Mouse (Mus musculus) thymus, postnatal 0 days (tissue): ENCODE measurements around the gene Tcp11l2. TPM values are rescaled to one million over a fixed set of nuclear protein-coding genes. Genes with fewer than 3 reads are reported as not detected.

Experiments used
- DNase-seq: peaks from one replicate; pipeline ENCODE4 v3.0.0-alpha.2; 2015; ENCODE audit warnings: low spot score
- polyA plus RNA-seq: library from polyadenylated mRNA; unstranded; fragments of >200 nt; fragmentation: Nextera tagmentation; extraction: Ambion mirVana; gene quantifications from 2 replicates; pipeline ENCODE4 v1.2.1, GENCODE M21; 2015

Gene Tcp11l2
- polyA plus RNA-seq, 1 experiment from 2014 or later: 41.8 TPM

DNA sequence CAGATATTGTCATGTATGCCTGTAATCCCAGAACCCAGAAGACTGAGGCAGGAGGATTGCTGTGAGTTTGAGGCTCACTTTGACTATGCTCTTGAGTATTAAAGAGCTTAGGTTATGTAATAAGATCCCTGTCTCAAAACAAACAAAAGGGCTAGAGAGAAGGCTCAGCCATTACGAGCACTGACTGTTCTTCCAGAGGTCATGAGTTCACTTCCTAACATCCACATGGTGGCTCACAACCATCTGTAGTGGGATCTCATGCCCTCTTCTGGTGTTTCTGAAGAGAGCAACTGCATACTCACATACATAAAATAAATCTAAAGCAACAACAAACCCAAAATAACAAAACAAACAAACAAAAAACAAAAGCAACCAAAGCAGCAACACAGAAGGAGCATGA is 21.7 kb downstream of the Tcp11l2 start:
- DNase-seq: no peak

GRCm38 (mm10) chr10:84600136-84600535 is 23.7 kb downstream of the Tcp11l2 start:
- DNase-seq: no peak

DNA sequence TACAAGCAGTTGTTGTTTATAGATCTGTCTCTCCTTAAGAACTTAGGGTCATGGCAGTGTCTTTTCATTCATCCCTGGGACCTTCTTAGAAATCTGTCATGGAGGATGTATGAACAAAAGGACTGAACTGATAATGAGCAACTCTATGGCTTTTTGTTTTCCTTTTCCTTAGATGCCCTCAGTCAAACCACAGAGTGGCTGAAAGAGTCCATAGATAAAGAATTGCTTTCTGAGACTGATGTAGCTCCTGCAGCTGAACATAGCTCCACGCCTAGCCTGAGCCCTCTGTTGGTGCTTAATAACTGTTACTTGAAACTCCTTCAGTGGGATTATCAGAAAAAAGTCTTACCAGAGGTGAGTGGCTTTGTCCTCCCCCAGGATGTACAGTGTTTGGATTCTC is 27.9 kb downstream of the Tcp11l2 start:
- no peak for DNase-seq

DNA sequence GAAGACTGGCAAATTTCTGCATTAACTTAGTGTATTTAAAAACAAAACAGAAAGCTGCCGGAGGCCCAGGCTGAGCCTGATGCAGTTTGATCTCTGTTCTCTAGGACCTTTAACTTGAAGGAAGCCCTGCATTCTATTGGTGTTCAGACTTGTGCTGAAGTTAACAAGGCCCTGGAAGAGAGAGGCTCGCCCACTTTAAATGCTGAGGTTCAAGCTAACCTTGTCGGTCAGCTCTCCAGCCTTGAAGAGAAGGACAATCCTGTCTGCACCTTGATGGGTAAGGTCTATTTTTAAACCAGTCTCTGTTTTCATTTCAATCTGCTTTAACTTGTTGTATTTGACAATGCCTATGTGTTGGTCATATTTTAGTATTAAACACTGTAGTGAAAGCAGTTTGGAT is 31.9 kb downstream of the Tcp11l2 start:
- no peak for DNase-seq

- no peak for DNase-seq
These were observed 33.9 kb downstream of the Tcp11l2 start for GRCm38 (mm10) chr10:84610324-84610723.

DNA sequence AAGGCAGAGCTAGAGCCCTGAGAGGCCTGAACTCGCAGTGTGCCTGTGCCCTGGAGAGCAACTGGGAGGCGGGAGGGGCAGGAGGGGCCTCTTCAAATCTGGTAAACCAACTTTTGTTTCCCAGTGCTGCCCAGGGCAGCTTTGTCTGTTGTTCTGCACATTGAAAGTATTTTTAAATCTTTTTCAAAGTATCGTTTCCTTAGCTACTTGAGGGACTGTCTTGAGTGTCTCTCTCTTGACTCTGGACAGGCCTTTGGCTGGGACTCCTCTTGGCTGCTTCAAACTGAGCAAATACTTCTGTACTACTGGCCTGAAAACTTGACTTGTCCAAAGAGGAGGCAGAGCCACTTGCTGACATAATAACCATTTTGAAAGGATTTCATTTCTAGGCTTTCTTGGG is 34.4 kb downstream of the Tcp11l2 start:
- DNase-seq: no peak

DNA sequence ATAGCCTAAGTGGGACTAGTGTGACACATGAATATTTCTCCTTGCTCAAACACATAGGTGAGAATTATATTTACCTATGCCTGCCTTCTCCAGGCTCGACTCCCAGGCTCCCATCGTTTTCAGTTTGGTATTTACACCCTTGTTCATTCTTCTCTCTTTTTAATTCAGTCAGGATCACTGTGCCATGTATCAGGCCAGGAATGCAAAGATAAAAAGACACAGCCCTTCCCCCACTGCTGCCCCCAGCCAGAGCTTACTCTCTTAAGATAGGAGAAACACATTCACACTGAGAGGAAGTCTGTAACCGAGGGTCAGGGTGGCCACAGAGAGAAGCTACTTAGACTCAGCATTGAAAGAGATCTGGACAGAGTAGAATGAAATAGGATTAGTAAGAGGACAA is 35.2 kb downstream of the Tcp11l2 start:
- no peak for DNase-seq

DNA sequence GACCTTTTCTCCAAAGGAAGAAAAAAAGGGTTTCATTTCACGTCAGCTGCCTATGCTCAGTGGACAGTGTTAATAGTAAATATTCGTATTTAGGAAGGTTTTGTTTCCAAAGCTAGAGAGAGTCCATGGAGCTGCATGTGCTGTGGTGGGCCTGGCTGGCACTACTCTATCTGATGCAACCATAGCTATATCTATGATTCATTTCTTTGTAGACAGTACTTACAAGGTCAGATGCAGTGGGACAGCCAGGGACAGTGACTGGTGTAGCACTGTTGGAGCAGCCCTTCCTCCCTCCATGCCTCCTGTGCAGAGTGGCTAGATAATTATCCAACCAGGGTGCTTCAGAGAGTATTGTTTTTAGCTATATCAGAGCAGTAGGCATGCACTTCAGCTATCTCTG is 35.9 kb downstream of the Tcp11l2 start:
- DNase-seq: no peak

DNA sequence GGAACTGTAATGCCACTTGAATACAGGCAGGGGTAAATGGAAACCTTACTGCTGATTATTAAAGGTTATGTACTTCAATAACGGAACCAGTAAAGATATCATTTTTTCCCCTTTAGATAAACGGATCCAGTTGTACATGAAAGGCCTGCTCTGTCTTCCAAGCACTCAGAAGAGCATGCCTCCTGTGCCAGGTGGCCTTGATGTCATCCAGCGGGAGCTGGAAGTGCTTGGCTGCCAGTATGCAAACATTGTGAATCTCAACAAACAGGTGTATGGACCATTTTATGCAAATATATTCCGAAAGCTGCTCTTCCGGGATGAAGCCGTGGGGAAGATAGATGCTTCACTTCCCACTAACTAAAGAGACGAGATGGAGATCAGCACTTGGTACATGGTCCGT is 36.9 kb downstream of the Tcp11l2 start:
- no peak for DNase-seq

DNA sequence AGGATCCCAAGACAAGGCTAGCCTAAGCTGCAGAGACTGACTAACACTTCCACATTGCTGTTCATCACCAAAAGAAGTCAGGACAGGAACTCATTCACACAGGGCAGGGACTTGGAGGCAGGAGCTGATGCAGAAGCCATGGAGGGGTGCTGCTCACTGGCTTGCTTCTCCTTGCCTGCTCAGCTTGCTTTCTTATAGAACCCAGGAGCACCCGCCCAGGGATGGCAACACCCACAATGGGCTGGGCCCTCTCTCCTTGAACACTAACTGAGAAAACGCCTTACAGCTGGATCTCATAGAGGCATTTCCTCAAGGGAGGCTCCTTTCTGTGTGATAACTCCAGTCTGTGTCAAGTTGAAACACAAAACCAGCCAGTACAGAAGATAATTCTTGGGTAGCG is 38.6 kb downstream of the Tcp11l2 start:
- DNase-seq: no peak

GRCm38 (mm10) chr10:84621826-84622790 is 45.7 kb downstream of the Tcp11l2 start, which contains the start of gene Polr3b:
TSS of gene Polr3b (plus strand) at chr10:84622292.
- peak; percentile 92 for DNase-seq

DNA sequence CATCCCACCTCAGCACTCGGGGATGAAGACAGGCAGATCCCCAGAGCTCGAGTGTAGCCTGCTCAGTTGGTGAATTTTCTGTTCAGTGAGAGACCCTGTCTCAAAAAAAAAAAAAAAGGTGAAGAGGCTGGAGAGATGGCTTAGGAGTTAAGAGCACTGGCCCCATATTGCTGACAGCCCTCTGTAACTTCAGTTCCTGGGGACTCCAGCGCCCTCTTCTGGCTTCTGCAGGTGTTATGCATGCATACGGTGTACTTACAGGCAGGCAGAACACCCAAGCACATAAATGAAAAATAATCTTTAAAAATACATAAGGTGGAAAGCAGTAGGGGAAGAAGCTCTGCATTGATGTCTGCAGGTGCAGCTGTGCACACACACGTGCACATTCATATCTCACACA is 54.8 kb downstream of the Tcp11l2 start:
- DNase-seq: peak; percentile 70

DNA sequence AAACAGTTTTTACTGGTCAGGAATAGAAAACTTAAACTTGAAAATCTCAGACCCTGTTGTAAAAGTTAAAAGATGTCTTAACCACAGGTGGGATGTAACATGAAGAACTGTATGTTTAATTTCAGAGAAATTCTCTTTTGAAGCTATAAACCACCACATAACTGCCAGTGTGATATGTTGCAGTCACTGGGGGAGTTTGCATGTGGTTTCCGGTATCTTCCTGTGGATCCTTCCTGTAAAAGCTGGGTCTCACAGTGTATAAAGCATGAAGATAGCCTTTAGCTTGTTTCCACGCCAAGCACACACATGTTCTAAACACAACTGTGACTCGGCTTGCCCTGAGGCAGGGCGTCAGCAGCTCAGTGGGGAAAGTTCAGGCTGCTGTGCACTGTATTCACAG is 55.6 kb downstream of the Tcp11l2 start:
- DNase-seq: peak; percentile 59

GRCm38 (mm10) chr10:84636656-84637055 is 60.2 kb downstream of the Tcp11l2 start:
- DNase-seq: no peak

GRCm38 (mm10) chr10:84638382-84638781 is 62.0 kb downstream of the Tcp11l2 start:
- DNase-seq: no peak

DNA sequence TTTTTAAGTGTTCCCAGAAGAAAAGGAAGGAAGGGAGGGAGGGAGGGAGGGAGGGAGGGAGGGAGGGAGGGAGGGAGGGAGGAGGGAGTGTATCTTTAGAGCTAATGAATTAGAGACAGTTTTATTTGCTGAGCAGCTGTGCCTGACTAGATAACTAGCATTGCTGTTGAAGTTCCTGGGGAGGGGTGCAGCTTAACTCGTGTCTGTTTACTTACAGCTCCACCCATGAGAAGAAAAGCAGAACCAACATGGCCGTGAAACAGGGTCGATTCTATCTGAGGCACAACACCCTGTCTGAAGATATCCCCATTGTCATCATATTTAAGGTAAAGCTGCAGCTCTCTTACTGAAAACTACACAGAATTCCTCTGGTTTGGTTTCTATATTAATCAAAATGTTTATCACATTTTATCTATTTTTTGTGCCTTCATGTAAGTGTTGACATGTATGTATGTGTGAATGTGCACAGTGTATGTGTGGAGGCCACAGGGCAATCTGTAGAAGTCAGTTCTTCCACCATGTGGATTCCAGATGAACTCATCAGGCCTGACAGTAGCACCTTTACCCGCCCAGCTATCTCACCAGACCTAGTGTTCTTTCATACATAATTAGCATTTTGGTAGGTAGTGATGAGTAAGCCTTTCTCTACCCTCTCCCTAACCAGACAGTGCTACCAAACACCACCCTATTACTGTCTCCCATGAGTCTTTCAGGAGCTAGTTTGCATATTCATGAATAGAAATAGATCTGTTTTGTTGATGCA is 63.3 kb downstream of the Tcp11l2 start:
- no peak for DNase-seq

DNA sequence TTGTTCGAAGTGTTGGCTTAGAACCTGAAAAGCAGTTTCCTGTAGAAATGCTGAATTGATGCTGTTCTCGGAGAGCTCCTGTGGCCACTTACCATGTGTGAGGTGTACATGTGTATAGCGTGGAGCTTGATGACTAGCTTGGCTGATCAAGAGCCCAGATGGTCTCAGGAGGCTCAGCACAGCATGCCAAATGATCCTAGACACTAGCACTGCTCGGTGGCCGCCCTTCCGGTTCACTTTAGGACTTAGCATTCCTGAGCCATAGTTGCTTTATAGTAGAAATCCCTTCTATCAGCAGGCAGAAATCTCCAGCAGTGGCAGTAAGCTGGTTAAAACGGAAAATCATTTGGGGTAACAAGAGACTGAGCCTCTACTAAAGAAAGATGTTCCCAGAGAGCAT is 64.4 kb downstream of the Tcp11l2 start:
- no peak for DNase-seq

GRCm38 (mm10) chr10:84641576-84641975 is 65.2 kb downstream of the Tcp11l2 start:
- no peak for DNase-seq

- no peak for DNase-seq
These were observed 69.5 kb downstream of the Tcp11l2 start for GRCm38 (mm10) chr10:84645940-84646339.

- peak; percentile 62 for DNase-seq
These were observed 70.2 kb downstream of the Tcp11l2 start for GRCm38 (mm10) chr10:84646506-84647102.

- DNase-seq: no peak
These were observed 70.8 kb downstream of the Tcp11l2 start for GRCm38 (mm10) chr10:84647264-84647663.

DNA sequence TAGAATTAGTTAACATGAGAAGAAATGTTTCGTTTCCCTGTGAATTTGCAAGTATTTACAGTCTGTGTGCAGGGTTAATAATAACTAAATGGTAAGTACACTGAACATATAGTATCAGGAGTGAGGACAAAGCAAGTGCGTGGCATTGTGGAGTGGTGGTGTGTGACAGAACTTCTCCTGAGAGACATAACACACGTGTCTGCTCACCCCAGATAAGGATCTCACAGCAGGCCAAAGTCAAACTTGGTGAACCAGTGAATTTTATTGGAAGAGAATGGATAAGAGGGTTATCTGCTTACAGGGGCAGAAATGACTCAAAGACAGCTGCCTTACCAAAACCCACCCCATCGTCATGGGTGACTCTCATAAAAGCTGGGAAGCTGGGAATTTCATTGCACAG is 72.5 kb downstream of the Tcp11l2 start:
- DNase-seq: no peak
